In the genomic region with DNA sequence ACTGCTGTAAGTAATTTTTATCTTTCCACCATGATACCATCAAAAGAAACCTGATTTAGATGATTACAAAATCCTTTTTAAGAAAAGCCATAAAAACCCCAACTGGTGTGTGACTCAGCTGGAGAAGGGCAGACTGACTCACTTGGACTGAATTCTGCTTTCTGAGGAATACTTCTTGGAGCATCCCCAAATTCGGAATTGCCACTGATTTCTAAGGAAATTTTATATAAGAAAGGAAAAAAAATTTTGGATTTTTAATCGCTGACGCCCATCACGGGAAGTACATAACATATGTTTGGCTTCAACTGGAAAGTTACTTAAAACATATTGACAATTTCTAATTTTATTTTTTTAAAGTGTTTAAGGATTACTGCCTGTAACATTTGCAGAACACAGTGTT, we compare ENCODE assay signal across 23 mouse cellular contexts. TPM values are rescaled to one million over a fixed set of nuclear protein-coding genes. Genes with fewer than 3 reads are reported as not detected.
DNase-seq lines count a peak whose midpoint lies in the region; ATAC-seq and TF ChIP-seq lines count a peak whose summit lies in the region.
"Had no signal": no experiment of that assay in that cellular context is flagged by ENCODE, and none has a peak within 500 bp of the region (broad histone marks: within the 10 kb centered on the region; RNA-seq: fewer than 3 reads in every experiment).

No protein-coding gene starts in this region.

- no peaks in the 10 kb centered on the region for H3K9me3 ChIP-seq in stomach, postnatal 0 days (ENCODE audit: control insufficient read depth, low read length)
- H3K9me3 ChIP-seq: embryonic facial prominence, embryonic 15.5 days; forebrain, embryonic 10.5 days; lung, embryonic 15.5 days; midbrain, embryonic 12.5 days had no signal

- H3K27ac ChIP-seq in left cerebral cortex, adult 2 months: peak overlapping the region; percentile 20
- H3K27ac ChIP-seq in stomach, postnatal 0 days (replicated peaks): no peak overlapping the region
- H3K27ac ChIP-seq: embryonic facial prominence, embryonic 15.5 days; forebrain, embryonic 10.5 days; liver, embryonic 14.5 days; lung, embryonic 15.5 days; midbrain, embryonic 12.5 days had no signal

- no peak overlapping the region for H3K4me3 ChIP-seq in left cerebral cortex, adult 2 months
- H3K4me3 ChIP-seq in stomach, postnatal 0 days (ENCODE audit: low read depth, low read length): no peak overlapping the region
- H3K4me3 ChIP-seq: embryonic facial prominence, embryonic 15.5 days; forebrain, embryonic 10.5 days; lung, embryonic 15.5 days; midbrain, embryonic 12.5 days had no signal

- no peaks in the 10 kb centered on the region for H3K27me3 ChIP-seq in stomach, postnatal 0 days (ENCODE audit: control insufficient read depth, insufficient read depth, low read length)
- H3K27me3 ChIP-seq: embryonic facial prominence, embryonic 15.5 days; lung, embryonic 15.5 days; midbrain, embryonic 12.5 days had no signal

- TF ChIP-seq CTCF in left cerebral cortex, adult 2 months (IDR thresholded peaks at IDR 0.05): no peak
- TF ChIP-seq CTCF in stomach, postnatal 0 days (IDR thresholded peaks at IDR 0.05; ENCODE audit: low read depth): no peak

- DNase-seq in frontal cortex, postnatal 25 days (ENCODE audit: low spot score in 2 of 2): no peak
- DNase-seq in left cerebral cortex, adult 2 months (ENCODE audit: extremely low spot score in 1 of 2, low spot score in 2 of 2): no peak
- no peak for DNase-seq in left cerebral cortex, postnatal 10 days (ENCODE audit: extremely low spot score in 1 of 2, low spot score in 2 of 2)
- DNase-seq in 3T3-L1 (ENCODE audit: low read depth, low spot score) (peak; percentile 84), MN1 (ENCODE audit: low spot score) (no peak)
- DNase-seq in brain, adult 2 months (ENCODE audit: low read depth, low spot score): peak; percentile 90
- no peak for DNase-seq in stomach, postnatal 0 days (ENCODE audit: low spot score)
- DNase-seq: adrenal gland, postnatal 25 days; cerebellum, adult 18-20 months; cerebellum, postnatal 25 days; forebrain, postnatal 0 days; gastrocnemius, postnatal 10 days; heart, adult 18-20 months; kidney, postnatal 4 days; thymus, postnatal 4 days had no signal

- no peak overlapping the region for H3K9ac ChIP-seq in stomach, postnatal 0 days (ENCODE audit: low read length)
- H3K9ac ChIP-seq: embryonic facial prominence, embryonic 15.5 days; forebrain, postnatal 0 days; liver, embryonic 14.5 days; lung, embryonic 15.5 days; midbrain, embryonic 12.5 days had no signal

- 74% methylated on average over 4 of the region's 4 CpGs for WGBS in stomach, postnatal 0 days

- no peak for TF ChIP-seq EP300 in stomach, postnatal 0 days (optimal IDR thresholded peaks at IDR 0.05)

- intact Hi-C loops in left cerebral cortex, adult 2 months (cut with DNase I): no loop called here
- intact Hi-C loops in left cerebral cortex, postnatal 10 days (cut with DNase I): no loop called here

- ATAC-seq in frontal cortex, adult (ENCODE audit: low TSS enrichment): peak; percentile 80
- no peak for ATAC-seq in stomach, postnatal 0 days (ENCODE audit: low FRiP score, low TSS enrichment)
- ATAC-seq: forebrain, postnatal 0 days; hindbrain, embryonic 16.5 days; intestine, embryonic 16.5 days had no signal

- H3K36me3 ChIP-seq in stomach, postnatal 0 days (ENCODE audit: control insufficient read depth, insufficient read depth, low read length): no peaks in the 10 kb centered on the region
- H3K36me3 ChIP-seq: embryonic facial prominence, embryonic 15.5 days; forebrain, embryonic 10.5 days; lung, embryonic 15.5 days; midbrain, embryonic 12.5 days had no signal

- no peak overlapping the region for H3K4me2 ChIP-seq in stomach, postnatal 0 days (replicated peaks; ENCODE audit: low read depth)
- H3K4me2 ChIP-seq: embryonic facial prominence, embryonic 15.5 days; lung, embryonic 15.5 days; midbrain, embryonic 12.5 days had no signal

- no peaks in the 10 kb centered on the region for H3K4me1 ChIP-seq in stomach, postnatal 0 days (replicated peaks; ENCODE audit: control insufficient read depth, insufficient read depth)
- H3K4me1 ChIP-seq: embryonic facial prominence, embryonic 15.5 days; forebrain, embryonic 10.5 days; midbrain, embryonic 12.5 days had no signal

RNA-seq across cellular contexts. Expression of a gene that starts 16.6 kb away (rescaled TPM):
- total RNA-seq in left cerebral cortex, adult 2 months (2021): 10 to 100 TPM; 64.0 to 66.9 TPM
- 10 to 100 TPM; 62.6 to 67.3 TPM for total RNA-seq in left cerebral cortex, postnatal 10 days (2021)
- 18.3 and 20.9 TPM in 2 replicates for polyA plus RNA-seq in stomach, postnatal 0 days (2015; fragmentation: Nextera tagmentation; extraction: Ambion mirVana)

RNA-seq across cellular contexts. Expression of a gene that starts 48.5 kb away (rescaled TPM):
- 1 to 10 TPM; 1.8 to 2.6 TPM for total RNA-seq in left cerebral cortex, adult 2 months (2021)
- 1 to 10 TPM; 1.7 to 2.4 TPM for total RNA-seq in left cerebral cortex, postnatal 10 days (2021)
- polyA plus RNA-seq in stomach, postnatal 0 days (2015; fragmentation: Nextera tagmentation; extraction: Ambion mirVana): 31.6 and 34.3 TPM in 2 replicates

Comparison
In these comparisons a context has a peak if more than half of its experiments do, and no peak if none do; other contexts are left out.
1. DNase-seq: peak in 3T3-L1 (single experiment) and brain, adult 2 months (single experiment); none in frontal cortex, postnatal 25 days (0 of 2), left cerebral cortex, adult 2 months (0 of 2), left cerebral cortex, postnatal 10 days (0 of 2), stomach, postnatal 0 days (single experiment) and MN1 (single experiment).